Mouse (Mus musculus) c-Kit-positive CD71-positive TER-119-negative erythroid progenitor cells, embryonic 14.5 days (primary cell): Measurements from ENCODE around the gene Spint2.

Source experiments
- DNase-seq: peaks from one replicate; pipeline ENCODE4 v3.0.0-alpha.2; 2013; ENCODE audit warnings: low read depth

The Spint2 gene

DNA sequence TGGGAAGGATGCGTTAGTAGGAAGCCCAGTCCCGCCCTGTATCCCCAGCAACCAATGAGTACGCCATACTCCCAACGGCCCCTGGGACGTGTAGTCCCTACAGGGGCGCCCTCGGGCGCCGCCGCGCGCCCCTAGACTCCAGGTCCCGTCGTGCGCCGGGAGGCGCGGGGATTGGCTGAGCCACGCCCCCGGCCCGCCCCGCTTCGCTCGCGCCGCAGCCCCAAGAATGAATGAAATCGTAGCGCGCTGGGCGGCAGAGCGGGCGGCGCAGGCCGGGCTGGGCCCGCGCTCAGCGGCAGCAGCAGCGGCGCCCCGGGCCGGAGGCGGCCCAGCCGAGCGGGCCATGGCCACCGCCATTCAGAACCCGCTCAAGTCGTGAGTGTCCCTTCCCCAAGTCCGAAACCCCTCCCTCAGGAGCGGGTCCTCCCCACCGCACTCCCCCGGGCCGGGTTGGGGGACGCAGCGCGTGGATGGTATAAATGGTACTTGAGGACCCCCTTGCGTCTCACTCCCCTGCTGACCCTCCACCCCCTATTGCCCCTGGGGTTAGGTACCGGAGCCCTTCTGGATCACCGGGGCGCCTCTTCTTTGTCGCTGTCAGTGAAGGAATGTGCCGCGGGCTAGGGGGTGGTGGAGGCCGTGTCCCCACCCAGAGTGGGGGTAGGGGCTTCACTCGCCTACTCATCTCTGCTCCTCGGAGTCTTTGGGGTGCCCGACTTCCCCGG, 22.2 kb upstream of the Spint2 start, which contains the start of gene Dpf1:
Dpf1 (plus strand) TSS at position 214 of the 725 bp plus-strand sequence.
- peak; percentile 75 for DNase-seq

DNA sequence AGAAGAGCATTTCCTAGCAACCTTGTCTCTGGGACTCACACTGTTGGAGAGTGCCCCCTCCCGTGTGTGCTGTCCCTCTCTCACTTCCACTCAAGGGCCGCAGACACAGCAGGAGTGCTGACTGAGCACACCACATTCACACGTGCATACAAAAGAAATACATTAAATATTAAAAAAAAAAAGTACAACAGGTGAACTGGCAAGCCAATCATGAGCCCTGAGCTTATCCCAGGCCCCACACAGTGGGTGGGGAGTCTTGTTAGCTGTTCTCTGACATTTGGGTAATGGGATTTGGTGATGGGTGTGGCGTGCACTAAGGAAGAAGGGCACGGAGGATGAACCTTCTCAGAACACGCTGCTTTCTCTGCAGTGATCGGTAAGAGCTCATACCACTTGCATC, 20.9 kb upstream of the Spint2 start:
- no peak for DNase-seq

DNA sequence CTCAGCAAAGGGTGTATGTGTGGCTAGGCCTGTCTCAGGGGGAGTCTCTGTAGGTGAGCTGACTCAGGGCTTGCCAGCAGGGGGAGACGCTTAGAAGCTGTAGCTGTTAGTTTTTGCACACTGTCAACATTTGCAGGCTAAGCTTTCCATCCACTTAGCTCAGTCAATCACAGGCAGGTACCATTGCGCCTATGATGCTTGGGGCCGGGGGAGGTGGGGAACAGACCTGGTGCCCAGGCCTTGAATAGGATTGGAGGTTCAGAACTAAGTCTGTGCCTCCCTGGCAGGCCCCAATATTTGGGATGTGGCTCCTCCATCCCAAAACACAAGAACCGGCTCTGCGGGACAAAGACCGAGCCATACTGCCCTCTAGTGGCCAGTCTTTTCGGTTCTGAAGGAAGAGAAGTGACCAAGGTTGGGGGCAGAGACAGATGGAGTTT, 19.4 kb upstream of the Spint2 start:
- no peak for DNase-seq

DNA sequence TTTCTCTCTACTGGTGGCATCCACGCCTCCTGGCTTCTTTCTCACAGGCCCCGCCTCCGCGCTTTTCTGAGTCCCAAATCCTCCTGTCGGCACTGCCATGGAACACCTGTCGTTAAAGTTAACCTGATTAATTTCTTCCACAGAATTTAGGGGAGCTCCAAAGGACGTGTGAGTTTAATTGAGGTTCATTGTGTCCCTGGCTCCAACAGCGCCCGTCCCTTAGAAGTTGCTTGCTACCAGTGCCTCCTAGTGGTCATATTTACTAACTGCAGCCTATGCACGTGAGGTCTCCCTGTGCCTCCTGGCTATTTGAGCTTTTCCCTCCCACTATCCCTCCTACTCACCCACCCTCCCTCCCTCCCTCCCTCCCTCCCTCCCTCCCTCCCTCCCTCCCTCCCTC, 15.3 kb upstream of the Spint2 start:
- no peak for DNase-seq

DNA sequence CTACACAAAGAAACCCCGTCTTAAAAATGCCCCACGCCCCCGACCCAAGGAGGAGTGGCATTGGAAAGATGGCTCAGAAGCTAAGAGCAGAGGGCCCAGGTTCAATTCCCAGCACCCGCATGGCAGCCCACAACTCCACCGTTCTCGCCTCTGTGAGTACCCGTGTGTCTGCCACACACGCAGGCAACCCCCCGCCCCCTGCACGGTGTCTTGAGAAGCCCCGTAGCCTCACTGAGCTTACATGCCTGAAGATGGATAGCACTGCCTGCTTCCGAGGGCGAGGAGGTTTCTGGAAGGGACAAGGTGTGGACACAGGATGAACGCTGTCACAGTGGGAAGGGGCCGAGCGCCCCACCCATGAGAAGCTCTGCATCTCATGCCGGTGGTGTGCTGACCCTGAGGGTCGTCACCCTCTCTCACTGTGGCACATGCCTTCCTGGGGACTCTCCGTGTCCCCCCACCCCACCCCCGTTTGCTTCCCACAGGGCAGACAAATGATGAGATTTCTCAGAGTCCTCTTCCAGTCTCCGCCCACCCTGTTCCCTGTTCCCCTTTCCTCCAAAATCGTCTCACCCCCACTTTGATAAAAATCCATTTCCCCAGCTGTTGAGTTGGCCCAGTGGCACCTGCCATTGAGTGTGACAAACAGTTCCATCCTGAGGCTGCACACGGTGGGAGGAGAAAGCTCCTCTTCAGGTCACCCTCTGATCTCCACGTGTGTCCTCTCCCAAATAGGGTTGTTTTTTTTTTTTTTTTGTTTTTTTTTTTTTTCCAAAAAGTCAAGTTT, 14.3 kb upstream of the Spint2 start:
- no peak for DNase-seq

DNA sequence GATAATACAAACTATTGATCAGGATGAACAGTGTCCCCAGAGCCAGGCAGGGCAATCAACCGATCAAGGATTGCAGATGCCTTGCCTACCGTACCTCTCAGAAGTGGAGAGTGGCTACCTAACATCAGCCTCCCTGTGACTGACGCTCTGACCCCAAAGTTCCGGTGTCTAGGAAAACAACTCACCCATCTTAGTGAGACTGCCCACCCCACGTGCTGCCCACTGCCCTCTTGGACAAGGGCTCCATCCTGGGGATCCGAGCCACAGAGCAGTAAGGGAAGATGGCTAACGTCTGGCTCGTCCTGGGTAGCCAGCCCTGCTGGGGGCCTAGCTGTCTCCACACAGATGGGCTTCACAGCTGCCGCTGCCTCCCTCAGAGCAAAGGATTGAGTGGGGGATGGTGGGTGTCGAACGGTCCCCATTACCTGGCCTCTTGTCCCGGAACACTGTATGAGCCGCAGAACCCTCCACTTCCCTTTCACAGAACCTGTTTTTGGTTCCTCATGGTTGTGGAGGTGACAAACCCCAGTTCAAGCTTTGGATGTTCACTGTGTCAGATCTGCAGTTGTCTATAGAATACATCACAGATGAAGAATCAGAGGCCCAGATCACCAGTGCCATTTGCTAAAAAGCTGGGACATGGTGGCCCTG, 12.5 kb upstream of the Spint2 start:
- DNase-seq, result no peak

DNA sequence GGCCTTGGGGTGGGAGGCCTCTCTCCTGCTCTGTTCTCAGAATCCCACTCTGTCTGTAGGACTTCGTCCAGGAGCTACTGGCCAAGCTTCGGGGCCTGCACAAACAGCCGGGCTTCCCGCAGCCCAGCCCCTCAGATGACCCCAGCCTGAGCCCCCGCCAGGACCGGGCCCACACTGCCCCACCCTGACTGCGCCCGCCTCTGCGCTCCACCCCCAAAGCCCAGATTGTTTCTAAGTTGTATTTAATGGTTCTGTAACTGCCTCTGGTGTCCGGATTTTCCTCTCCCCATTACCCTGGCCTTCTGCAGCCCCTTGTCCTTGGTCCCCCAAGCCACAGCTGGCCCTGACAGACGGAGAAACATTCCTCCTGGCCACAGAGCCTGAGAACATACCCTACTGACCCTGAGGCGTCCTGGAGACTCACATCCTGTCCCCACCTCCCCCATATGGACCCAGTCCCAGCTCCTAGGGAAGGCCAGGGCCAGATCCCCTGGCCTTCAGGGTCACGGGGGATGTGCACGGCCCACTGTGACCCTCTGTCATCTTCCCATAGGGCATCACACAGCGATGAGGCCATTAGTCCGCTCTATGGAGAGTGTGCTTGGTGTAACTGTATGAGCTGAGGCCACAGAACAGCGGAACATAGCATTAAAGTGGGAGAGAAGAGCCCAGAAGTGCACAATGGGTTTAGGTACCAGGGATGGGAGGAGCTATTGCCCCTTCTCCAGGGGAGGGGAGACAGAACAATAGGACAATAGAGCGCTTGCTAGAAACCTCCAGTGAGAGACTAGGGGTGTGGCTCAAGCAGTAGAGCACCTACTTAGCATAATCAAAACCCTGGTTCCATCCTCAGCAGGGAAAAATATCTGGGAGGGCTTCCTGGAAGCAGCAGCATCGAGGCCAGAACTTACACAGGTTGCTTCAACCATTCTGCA, 11.7 kb upstream of the Spint2 start:
- no peak for DNase-seq

DNA sequence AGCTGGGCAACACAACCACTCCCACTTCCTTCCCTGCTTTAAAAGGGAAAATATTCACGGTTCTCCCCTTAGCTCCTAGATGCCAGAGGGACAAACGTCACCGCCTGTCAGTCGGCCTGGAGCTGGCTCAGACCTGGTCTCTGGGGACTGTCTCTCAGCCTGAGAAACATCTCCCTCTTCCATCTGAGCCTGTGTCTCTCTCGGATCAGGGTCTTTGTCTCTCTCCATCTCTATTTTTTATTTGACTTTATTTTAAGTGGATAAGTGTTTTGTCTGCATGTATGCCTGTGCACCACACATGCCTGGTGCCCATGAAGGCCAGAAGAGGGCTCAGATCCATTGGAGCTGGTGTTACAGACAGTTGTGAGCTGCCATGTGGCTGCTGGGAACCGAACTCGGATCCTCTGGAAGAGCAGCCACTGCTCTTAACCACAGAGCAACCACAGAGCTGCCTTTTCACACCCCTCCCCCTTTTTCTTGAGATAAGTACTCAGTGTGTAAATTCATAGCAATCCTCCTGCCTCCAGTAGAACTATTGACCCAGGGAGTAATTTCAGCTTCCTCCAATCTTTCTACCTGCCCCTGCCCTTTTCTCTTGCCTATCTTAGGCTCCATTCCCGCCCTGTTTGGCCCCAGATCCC, 10.9 kb upstream of the Spint2 start:
- DNase-seq, result no peak

DNA sequence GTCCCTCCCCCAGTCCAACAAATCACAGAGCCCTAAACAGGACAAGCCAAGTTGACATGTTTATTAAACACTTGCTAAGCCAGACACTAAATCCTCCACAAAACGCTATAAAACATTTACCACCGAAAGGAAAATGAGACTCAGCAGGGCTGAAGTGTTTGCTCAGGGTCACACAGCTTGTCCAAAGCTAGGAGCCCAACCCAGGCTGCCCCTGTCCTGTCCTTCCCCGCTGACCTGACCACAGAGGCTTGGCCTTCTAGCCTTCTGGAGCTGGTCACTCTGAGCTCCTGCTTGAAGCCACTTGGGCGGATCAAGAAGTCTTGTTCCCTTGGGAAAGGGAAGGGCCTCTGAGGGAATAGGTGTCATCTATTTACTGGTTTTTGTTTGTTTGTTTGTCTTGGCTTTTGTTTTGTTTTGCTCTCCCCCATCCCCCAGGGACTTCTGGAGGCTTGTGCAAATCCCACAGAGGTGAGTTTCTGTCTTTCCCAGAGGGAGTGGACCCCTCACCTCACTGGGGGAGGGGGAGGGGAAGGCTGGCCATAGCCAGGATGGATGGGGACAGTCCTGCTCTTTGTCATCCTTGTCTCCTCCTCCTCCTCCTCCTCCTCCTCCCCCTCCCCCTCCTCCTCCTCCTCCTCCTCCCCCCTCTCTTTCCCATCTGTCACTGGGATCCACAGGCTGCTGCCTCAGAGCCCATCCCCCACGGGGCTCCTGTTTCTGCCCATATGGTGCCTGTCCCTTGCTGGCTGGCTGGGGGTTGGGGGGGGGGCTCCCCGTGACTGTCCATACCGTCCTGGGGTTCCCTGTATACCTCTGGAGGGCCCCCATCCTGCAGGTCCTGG, 10.1 kb upstream of the Spint2 start:
- no peak for DNase-seq

DNA sequence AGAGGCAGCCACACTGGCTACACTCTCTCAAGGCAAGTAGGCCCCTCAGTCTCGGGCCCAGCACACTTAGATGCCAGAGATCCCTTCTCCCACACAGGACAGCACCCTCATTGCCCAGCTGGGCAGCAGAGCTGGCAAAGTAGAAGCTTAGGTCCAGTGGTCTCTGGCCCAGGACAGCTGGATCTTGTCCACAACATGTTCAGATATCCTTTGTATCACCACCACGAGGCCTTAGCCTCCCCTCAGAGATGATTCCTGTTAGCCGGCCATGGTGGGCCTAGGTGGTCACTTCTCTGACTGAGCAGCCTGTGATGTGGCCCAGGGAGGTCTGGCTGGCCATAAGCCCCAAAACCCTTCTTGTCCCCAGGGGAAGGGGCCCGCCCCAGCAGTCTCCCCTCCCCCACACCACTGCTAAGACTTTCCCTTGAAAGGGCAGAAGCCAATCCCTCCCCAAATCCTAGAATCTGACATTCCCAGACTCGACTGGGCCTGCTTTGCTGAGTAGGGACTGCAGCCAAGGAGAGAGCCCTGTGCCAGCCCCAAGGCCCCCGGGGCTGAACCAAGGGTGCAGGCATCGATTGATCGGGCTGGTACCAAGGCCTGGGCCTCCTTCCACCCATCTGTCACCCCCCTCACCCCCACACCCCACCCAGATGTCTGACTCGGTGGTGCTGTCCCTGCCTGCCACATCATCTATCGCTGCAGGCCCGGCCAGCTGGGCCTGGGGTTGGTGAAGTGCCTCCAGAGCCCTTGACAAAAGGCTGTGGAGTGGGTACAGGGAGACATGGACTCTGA, 9.2 kb upstream of the Spint2 start:
- no peak for DNase-seq

DNA sequence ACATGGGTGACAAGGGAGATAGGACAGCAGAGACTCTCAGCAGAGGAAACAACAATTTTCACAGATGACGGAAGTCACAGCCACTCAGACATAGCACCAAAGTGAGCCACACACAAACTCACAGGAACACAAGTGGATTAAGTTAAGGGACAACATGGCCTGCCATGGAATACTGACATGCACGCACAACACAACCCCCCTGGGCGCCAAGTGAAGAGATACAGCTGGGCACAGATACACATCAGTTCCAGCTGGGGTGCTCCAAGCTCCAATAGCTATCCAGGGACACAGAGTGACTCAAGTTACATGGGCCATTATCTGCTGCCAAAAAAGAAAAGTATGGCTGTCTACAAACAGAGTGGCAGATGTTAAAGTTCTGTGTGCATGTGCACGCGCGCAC, 8.1 kb upstream of the Spint2 start:
- no peak for DNase-seq

DNA sequence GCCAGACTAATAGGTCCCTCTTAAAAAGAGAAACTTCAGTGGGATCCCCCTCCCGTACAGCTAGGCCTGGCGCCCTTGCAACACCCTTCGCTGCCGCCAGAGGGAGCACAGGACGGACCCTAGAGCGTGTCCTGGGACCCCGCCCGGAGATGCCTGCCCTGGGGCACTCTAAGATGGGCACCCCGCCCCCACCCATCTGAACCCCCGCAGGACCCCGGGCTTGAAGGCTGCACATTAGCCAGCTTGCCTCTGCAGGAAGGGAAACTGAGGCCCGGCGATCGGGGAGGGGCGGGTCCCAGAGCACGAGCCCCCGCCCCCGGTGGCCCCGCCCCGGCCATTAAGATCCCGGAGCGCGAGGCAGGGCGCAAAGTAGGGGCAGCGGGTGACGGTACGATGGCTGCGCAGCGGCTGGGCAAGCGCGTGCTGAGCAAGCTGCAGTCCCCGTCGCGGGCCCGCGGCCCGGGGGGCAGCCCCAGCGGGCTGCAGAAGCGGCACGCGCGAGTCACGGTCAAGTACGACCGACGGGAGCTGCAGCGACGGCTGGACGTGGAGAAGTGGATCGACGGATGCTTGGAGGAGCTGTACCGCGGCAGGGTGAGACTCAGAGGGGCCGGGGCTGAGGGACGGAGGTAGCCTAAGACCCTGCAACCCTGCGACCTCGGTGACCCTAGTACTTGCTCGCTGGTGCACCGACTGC, 7.4 kb upstream of the Spint2 start, which contains the start of gene Ppp1r14a:
Ppp1r14a (plus strand) TSS at position 367 of the 697 bp plus-strand sequence.
- no peak for DNase-seq

DNA sequence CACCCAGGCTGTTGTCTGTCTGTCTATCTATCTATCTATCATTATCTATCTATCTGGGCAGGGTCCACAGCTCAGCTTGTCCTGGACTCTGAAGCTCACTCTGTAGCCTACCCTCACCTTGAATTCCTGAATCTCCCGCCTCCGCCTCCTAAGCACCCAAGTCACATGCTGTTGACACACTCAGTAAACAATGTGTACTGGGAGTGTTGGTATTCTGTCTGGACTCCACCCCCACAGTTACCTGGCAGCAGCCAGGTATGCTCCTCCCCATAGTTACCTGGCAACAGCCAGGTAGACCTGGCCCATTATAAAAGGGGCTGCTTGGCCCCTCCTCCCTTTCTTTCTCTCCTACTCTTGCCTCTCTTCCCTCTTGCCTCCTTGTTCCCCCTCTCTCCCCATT, 6.4 kb upstream of the Spint2 start:
- no peak for DNase-seq

DNA sequence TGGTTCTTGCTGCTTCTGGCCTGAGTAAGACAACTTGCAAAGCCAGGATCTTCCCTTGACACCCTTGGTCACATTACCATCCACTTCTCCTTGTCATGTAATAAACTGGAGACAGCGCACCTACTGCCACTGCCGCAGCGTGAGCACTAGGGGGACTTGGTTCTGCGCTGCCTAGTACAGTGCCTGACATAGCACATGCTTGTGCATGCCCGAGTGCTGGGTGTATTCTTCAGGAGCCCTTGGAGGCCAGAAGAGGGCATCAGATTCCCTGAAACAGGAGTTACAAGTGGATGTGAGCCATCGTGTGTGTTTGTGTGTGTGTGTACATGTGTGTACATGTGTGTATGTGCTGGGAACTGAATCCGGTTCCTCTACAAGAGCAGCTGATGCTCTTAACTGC, 5.8 kb upstream of the Spint2 start:
- DNase-seq, result no peak

DNA sequence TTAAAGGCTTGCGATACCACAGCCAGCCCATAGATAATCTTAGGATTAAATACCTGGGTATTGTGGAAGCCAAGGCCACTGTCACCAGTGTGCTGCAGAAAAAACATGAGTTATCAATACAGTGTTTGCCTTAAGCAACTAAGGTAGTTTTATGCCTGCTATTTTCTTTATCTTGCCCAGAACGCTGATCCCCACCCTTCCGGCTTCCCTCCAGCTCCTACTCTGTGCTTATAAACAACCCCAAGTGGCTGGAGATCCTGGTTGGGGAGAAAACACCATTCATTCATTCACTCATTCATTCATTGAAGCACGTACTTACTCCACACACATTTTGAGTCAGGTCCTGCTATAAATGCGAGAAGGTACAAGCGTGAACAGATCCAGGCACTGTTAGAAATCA, 2.8 kb upstream of the Spint2 start:
- DNase-seq, result no peak

DNA sequence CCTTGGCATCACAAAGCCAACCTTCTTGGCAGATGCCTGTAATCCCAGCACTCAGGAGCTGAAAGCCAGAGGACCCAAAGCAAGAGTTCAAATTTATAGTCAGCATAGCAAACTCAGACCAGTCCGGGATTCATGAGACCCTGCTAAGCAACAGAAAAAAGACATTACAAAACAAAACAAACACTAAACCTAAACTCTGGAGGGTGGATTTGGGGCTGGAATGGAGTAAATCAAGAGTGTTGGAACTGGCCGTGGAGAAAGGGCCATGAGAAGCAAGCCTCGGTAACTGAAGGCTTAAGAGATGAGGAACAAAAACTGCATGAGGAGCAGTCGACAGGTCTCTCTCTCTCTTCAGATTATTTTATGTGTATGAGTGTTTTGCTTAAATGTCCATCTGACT, 2.2 kb upstream of the Spint2 start:
- no peak for DNase-seq

DNA sequence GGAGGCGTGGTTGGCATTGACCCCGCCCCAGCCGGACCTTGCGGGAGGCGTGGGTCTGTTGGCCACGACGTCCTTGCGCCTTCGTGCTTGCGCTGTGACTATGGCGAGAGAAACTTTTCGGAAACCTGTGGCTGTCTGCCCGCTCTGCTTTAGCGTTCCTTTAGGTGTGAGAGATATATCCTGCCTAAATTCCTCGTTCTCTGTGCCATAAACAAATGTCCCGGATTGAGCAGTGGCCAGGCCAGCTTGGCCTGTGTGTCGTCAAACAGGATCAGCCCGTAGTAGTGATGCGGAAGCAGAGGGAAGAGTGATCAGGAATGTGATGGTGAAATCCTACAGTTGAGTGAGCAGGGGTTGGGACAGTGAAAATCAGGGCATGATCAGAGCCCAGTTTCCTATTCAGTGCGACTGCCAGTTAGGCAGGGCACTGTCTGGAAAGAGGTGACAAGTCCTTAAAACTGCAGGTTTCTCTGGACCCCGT, 402 bp upstream of the Spint2 start:
- no peak for DNase-seq

DNA sequence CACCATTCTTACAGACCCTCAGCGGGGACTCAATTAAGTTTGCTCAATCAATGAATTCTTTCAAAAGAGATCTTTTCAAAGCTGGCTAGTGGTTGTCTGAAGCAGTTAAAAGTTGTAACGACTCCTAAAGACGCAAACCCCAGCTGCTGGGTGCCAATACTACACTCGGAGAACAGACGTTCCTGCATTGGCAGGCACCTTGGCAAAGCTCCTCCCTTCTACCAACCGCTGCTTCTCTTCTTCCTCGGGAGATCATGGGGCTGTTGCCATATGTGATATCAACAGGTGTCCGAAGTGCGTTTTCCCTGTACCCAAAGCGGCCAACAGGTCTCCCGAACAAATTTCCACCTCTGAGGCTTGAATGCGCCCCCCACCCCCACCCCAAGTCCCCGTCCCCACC, 911 bp downstream of the Spint2 start:
- DNase-seq, result no peak

DNA sequence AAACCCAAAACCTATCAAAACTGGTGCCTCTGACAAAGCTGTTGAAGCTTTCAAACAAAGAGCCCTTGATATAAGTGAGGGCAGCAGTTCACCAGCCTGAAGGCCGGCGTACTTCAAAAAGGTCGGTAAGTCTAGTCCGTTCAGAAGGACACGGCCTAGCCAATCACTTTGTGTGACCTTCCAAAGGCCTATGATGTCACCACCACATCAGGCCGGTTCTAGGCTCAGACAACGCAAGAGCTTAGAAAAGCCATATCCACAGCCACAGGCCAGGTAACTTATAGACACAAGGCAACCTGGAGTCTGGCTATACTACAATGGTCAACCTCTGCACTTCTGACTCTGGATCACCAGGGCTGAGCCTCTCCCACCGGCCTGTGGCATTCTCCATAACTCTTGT, 1.8 kb downstream of the Spint2 start:
- no peak for DNase-seq
